Mouse (Mus musculus) lung, adult 2 months (tissue): ENCODE data around the gene Tmprss3.

ENCODE experiments used
- CTCF ChIP-seq: fragments of 200-500 bp; IDR thresholded peaks from 2 replicates; pipeline ENCODE4 v1.5.1; 2011; ENCODE audit warnings: mild to moderate bottlenecking, low read length, control low read depth; ENCODE audit not compliant: insufficient read depth
- POLR2A ChIP-seq: fragments of 200-500 bp; IDR thresholded peaks from 2 replicates; pipeline ENCODE4 v1.6.1; 2011; ENCODE audit warnings: low read depth, mild to moderate bottlenecking, control low read depth, low read length, borderline replicate concordance; ENCODE audit errors: extremely low read depth

GRCm38 (mm10) chr17:31235915-31236314 lies 37.1 kb upstream of the Tmprss3 start:
- no peak for TF ChIP-seq CTCF
- no peak for TF ChIP-seq POLR2A
